Mouse (Mus musculus) liver, postnatal 0 days (tissue): ENCODE results near the gene R3hdml. TPM values are rescaled to one million over a fixed set of nuclear protein-coding genes. Genes with fewer than 3 reads are reported as not detected.

Experiments used
- ATAC-seq: fragments of 200-750 bp; cut with Nextera tagmentation; 2 replicates; pipeline ENCODE4 v1.8.0; 2017; ENCODE audit warnings: mild to moderate bottlenecking, moderate library complexity
- DNase-seq: peaks from one replicate; pipeline ENCODE4 v3.0.0-alpha.2; 2016
- H3K27ac ChIP-seq: fragments of 300-500 bp; sonication (generic); 2 replicates; pipeline ENCODE4 v1.5.1; 2014; ENCODE audit warnings: antibody characterized with exemption, moderate library complexity, mild to moderate bottlenecking, low read depth
- H3K27me3 ChIP-seq: fragments of 300-500 bp; sonication (generic); 2 replicates; pipeline ENCODE4 v1.6.1; 2014; ENCODE audit warnings: low read length, control low read depth, mixed read lengths; ENCODE audit not compliant: insufficient read depth
- H3K36me3 ChIP-seq: fragments of 300-500 bp; sonication (generic); replicated peaks from 2 replicates; pipeline ENCODE4 v1.6.1; 2014; ENCODE audit warnings: mild to moderate bottlenecking, control low read depth, low read length, moderate library complexity, mixed read lengths; ENCODE audit not compliant: insufficient read depth
- H3K4me1 ChIP-seq: fragments of 300-500 bp; sonication (generic); 2 replicates; pipeline ENCODE4 v1.6.1; 2014; ENCODE audit warnings: antibody characterized with exemption, mild to moderate bottlenecking, control low read depth; ENCODE audit not compliant: insufficient read depth
- H3K4me2 ChIP-seq: fragments of 300-500 bp; sonication (generic); 2 replicates; pipeline ENCODE4 v1.6.1; 2014; ENCODE audit warnings: low read depth, mild to moderate bottlenecking, low read length, moderate library complexity, mixed read lengths
- H3K4me3 ChIP-seq: fragments of 300-500 bp; sonication (generic); 2 replicates; pipeline ENCODE4 v1.5.1; 2014; ENCODE audit warnings: low read depth, low read length
- H3K9ac ChIP-seq: fragments of 300-500 bp; sonication (generic); replicated peaks from 2 replicates; pipeline ENCODE4 v1.6.1; 2014; ENCODE audit warnings: mild to moderate bottlenecking, moderate library complexity
- H3K9me3 ChIP-seq: fragments of 300-500 bp; sonication (generic); 2 replicates; pipeline ENCODE4 v1.6.1; 2016; ENCODE audit warnings: mild to moderate bottlenecking, control low read depth, low read length, mixed read lengths
- CTCF ChIP-seq: sonication (generic); IDR thresholded peaks from 2 replicates; pipeline ENCODE4 v1.5.1; 2016; ENCODE audit warnings: antibody characterized with exemption, low read depth
- EP300 ChIP-seq: IDR thresholded peaks from 2 replicates; pipeline ENCODE4 v1.6.1; 2016; ENCODE audit warnings: antibody characterized with exemption, low read depth, mild to moderate bottlenecking
- WGBS: fragments of 180-500 bp; shearing (Covaris S2); extraction: QIAGEN DNeasy Blood & Tissue Kit; methylation state at CpG from one replicate; pipeline ENCODE4 v1.1.7; 2014; ENCODE audit not compliant: insufficient replicate concordance; 5-methylcytosine and 5-hydroxymethylcytosine counted together
- polyA plus RNA-seq: library from polyadenylated mRNA; unstranded; fragments of >200 nt; fragmentation: Nextera tagmentation; extraction: Ambion mirVana; gene quantifications from 2 replicates; pipeline ENCODE4 v1.2.1, GENCODE M21; 2015

Gene R3hdml
- polyA plus RNA-seq, 1 experiment from 2014 or later = not detected

- H3K9ac ChIP-seq = no peak overlapping the region; the same call in 1 of the 2 replicates
- ATAC-seq (no peak), DNase-seq (no peak)
- H3K4me3 ChIP-seq = no peak overlapping the region
- H3K27me3 ChIP-seq = no peaks in the 10 kb centered on the region
- no peak for TF ChIP-seq EP300
- no peak for TF ChIP-seq CTCF
- H3K9me3 ChIP-seq = no peaks in the 10 kb centered on the region
- peaks cover 19% of the 10 kb centered on the region; the same call in 1 of the 2 replicates for H3K4me1 ChIP-seq
- peak overlapping the region; percentile 95 for H3K27ac ChIP-seq
- 74% methylated on average over 2 of the region's 2 CpGs for WGBS
- peak overlapping the region; percentile 18; the same call in 1 of the 2 replicates for H3K4me2 ChIP-seq
- H3K36me3 ChIP-seq = 0 out of 2 replicates have a peak, but pooled peaks cover 4% of the 10 kb centered on the region
These were observed 46.3 kb downstream of the R3hdml start for GRCm38 (mm10) chr2:163538410-163538809.

GRCm38 (mm10) chr2:163539321-163540040, 47.4 kb downstream of the R3hdml start:
- peak; percentile 71 for DNase-seq
- Histone ChIP-seq H3K9me3 (no peaks in the 10 kb centered on the region), H3K4me1 (peaks cover 19% of the 10 kb centered on the region; the same call in 1 of the 2 replicates), H3K27ac (peak overlapping the region; percentile 95), H3K4me2 (peak overlapping the region; percentile 59; the same call in 1 of the 2 replicates), H3K4me3 (no peak overlapping the region; the same call in 1 of the 2 replicates), H3K27me3 (no peaks in the 10 kb centered on the region), H3K36me3 (no peaks in the 10 kb centered on the region), H3K9ac (peak overlapping the region; percentile 62)
- peak; percentile 82 for ATAC-seq
- TF ChIP-seq EP300 = peak; percentile 49; the same call in 1 of the 2 replicates
- no peak for TF ChIP-seq CTCF
- WGBS = 61% methylated on average over 13 of the region's 13 CpGs

- WGBS = 35% methylated on average over 9 of the region's 9 CpGs
- Histone ChIP-seq H3K9ac (peak overlapping the region; percentile 71), H3K9me3 (no peaks in the 10 kb centered on the region), H3K27me3 (no peaks in the 10 kb centered on the region), H3K4me3 (peak overlapping the region; percentile 10; the same call in 1 of the 2 replicates), H3K4me2 (peak overlapping the region; percentile 59), H3K27ac (peak overlapping the region; percentile 95), H3K4me1 (peaks cover 14% of the 10 kb centered on the region; the same call in 1 of the 2 replicates), H3K36me3 (no peaks in the 10 kb centered on the region)
- TF ChIP-seq CTCF (peak; percentile 17; the same call in 1 of the 2 replicates), EP300 (peak; percentile 86)
- peak; percentile 77 for DNase-seq
- ATAC-seq = peak; percentile 79
These were observed 48.4 kb downstream of the R3hdml start for GRCm38 (mm10) chr2:163540231-163541117.

- H3K27me3 ChIP-seq = no peaks in the 10 kb centered on the region
- no peaks in the 10 kb centered on the region for H3K36me3 ChIP-seq
- no peaks in the 10 kb centered on the region for H3K9me3 ChIP-seq
- peaks cover 14% of the 10 kb centered on the region; the same call in 1 of the 2 replicates for H3K4me1 ChIP-seq
- no peak for TF ChIP-seq CTCF
- 48% methylated on average over 10 of the region's 10 CpGs for WGBS
- H3K27ac ChIP-seq = peak overlapping the region; percentile 95
- ATAC-seq = no peak
- H3K9ac ChIP-seq = peak overlapping the region; percentile 71
- H3K4me3 ChIP-seq = no peak overlapping the region
- H3K4me2 ChIP-seq = peak overlapping the region; percentile 59
- peak; percentile 27 for DNase-seq
These were observed 49.6 kb downstream of the R3hdml start for GRCm38 (mm10) chr2:163541568-163542182.

GRCm38 (mm10) chr2:163542674-163543073, 50.6 kb downstream of the R3hdml start:
- no peak overlapping the region for H3K9ac ChIP-seq
- H3K36me3 ChIP-seq = no peaks in the 10 kb centered on the region
- H3K4me1 ChIP-seq = peaks cover 14% of the 10 kb centered on the region; the same call in 1 of the 2 replicates
- WGBS = 81% methylated on average over 10 of the region's 10 CpGs
- H3K4me2 ChIP-seq = no peak overlapping the region
- no peak for DNase-seq
- no peak for ATAC-seq
- H3K4me3 ChIP-seq = no peak overlapping the region
- TF ChIP-seq EP300 (no peak), CTCF (no peak)
- no peaks in the 10 kb centered on the region for H3K9me3 ChIP-seq
- H3K27ac ChIP-seq = peak overlapping the region; percentile 95; the same call in 1 of the 2 replicates
- no peaks in the 10 kb centered on the region for H3K27me3 ChIP-seq
